Mouse (Mus musculus): ENCODE results near the gene 4931422A03Rik.

DNA sequence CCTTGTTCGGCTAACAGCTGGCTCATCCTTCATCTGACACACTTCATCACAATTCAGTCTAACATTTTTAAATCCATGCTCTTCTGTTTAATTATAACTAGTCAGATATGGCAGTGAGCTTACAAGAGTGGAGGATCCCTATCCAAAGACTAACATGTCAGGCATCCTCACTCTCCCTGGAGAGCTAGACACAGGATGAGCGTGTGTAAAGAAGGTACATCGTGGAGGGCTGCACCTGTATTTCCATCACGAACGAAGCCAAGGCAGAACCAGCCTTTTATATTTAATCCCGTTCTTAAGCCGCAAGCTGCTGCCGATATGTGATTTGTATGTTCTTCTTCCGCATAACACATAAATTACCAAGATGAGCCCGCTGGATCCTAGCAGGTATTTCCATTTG, 45.0 kb downstream of the 4931422A03Rik start:
- TF ChIP-seq TAL1 (IDR thresholded peaks at IDR 0.05; ENCODE audit: low read length) (no peak), GATA1 (IDR thresholded peaks at IDR 0.05; ENCODE audit: low read length) (no peak)

Measured in erythroblast, embryonic 14.5 days (primary cell).